Mouse (Mus musculus) heart, adult 11 months (tissue): ENCODE measurements around the gene Tmx4.
"Not testable (repeated sequence)": the region's sequence is repeated elsewhere in the genome, so short reads cannot be mapped to it uniquely, and the experiment has no call there.

ENCODE experiments used
- DNase-seq: peaks from one replicate; pipeline ENCODE4 v3.0.0; 2022

Gene Tmx4

GRCm38 (mm10) chr2:134643514-134644300 lies at the start of gene Tmx4:
Gene Tmx4, minus strand, starts transcription at chr2:134644145.
- peak; percentile 100 for DNase-seq

- peak; percentile 53 for DNase-seq
Observed at GRCm38 (mm10) chr2:134692125-134692524, 48.2 kb upstream of the Tmx4 start.

- DNase-seq: peak; percentile 31
Observed at GRCm38 (mm10) chr2:134691055-134691454, 47.1 kb upstream of the Tmx4 start.

GRCm38 (mm10) chr2:134682326-134682725 lies 38.4 kb upstream of the Tmx4 start:
- DNase-seq: peak; percentile 55

- peak; percentile 79 for DNase-seq
Observed at GRCm38 (mm10) chr2:134681271-134681961, 37.5 kb upstream of the Tmx4 start.

GRCm38 (mm10) chr2:134679567-134679966 lies 35.6 kb upstream of the Tmx4 start:
- DNase-seq: peak; percentile 0

GRCm38 (mm10) chr2:134675465-134675864 lies 31.5 kb upstream of the Tmx4 start:
- DNase-seq: no peak

GRCm38 (mm10) chr2:134673604-134674003 lies 29.7 kb upstream of the Tmx4 start:
- peak; percentile 57 for DNase-seq

- DNase-seq: no peak
Observed at GRCm38 (mm10) chr2:134656477-134656876, 12.5 kb upstream of the Tmx4 start.

- no peak for DNase-seq
Observed at GRCm38 (mm10) chr2:134654668-134655067, 10.7 kb upstream of the Tmx4 start.

- DNase-seq: no peak
Observed at GRCm38 (mm10) chr2:134652759-134653158, 8.8 kb upstream of the Tmx4 start.

- DNase-seq: no peak
Observed at GRCm38 (mm10) chr2:134648999-134649398, 5.1 kb upstream of the Tmx4 start.

GRCm38 (mm10) chr2:134645752-134646151 lies 1.8 kb upstream of the Tmx4 start:
- DNase-seq: no peak

GRCm38 (mm10) chr2:134645166-134645565 lies 1.2 kb upstream of the Tmx4 start:
- no peak for DNase-seq

- DNase-seq: no peak
Observed at GRCm38 (mm10) chr2:134644301-134644912, 462 bp upstream of the Tmx4 start.

- DNase-seq: no peak
Observed at GRCm38 (mm10) chr2:134642377-134642776, 1.6 kb downstream of the Tmx4 start.

GRCm38 (mm10) chr2:134641372-134641771 lies 2.6 kb downstream of the Tmx4 start:
- no peak for DNase-seq

- DNase-seq: no peak
Observed at GRCm38 (mm10) chr2:134640398-134640797, 3.5 kb downstream of the Tmx4 start.

GRCm38 (mm10) chr2:134628541-134628940 lies 15.4 kb downstream of the Tmx4 start:
- not testable (repeated sequence) for DNase-seq

GRCm38 (mm10) chr2:134604935-134605334 lies 39.0 kb downstream of the Tmx4 start:
- DNase-seq: peak; percentile 29

GRCm38 (mm10) chr2:134591081-134591694 lies 52.8 kb downstream of the Tmx4 start:
- DNase-seq: no peak

- DNase-seq: no peak
Observed at GRCm38 (mm10) chr2:134585243-134585642, 58.7 kb downstream of the Tmx4 start.

GRCm38 (mm10) chr2:134559422-134559821 lies 84.5 kb downstream of the Tmx4 start:
- no peak for DNase-seq
